Mouse (Mus musculus) kidney, postnatal 0 days (tissue): ENCODE data around the gene Gm20897. TPM values are rescaled to one million over a fixed set of nuclear protein-coding genes. Genes with fewer than 3 reads are reported as not detected.
"Not testable (repeated sequence)": the region's sequence is repeated elsewhere in the genome, so short reads cannot be mapped to it uniquely, and the experiment has no call there.

Experiments
- ATAC-seq: fragments of 200-750 bp; cut with Nextera tagmentation; replicated peaks from 2 replicates; pipeline ENCODE4 v1.8.0; 2017; ENCODE audit warnings: low read depth, moderate number of reproducible peaks, moderate TSS enrichment, moderate library complexity; ENCODE audit not compliant: low FRiP score
- DNase-seq: peaks from one replicate; pipeline ENCODE4 v3.0.0-alpha.2; 2016; ENCODE audit warnings: low spot score
- H3K27ac ChIP-seq: fragments of 300-500 bp; sonication (generic); 2 replicates; pipeline ENCODE4 v1.5.1; 2014; ENCODE audit warnings: mild to moderate bottlenecking
- H3K27me3 ChIP-seq: fragments of 300-500 bp; sonication (generic); 2 replicates; pipeline ENCODE4 v1.6.1; 2014; ENCODE audit warnings: low read length, mixed read lengths; ENCODE audit not compliant: insufficient read depth
- H3K36me3 ChIP-seq: fragments of 300-500 bp; sonication (generic); 2 replicates; pipeline ENCODE4 v1.6.1; 2014; ENCODE audit warnings: low read length, mixed read lengths; ENCODE audit not compliant: insufficient read depth
- H3K4me1 ChIP-seq: fragments of 300-500 bp; sonication (generic); replicated peaks from 2 replicates; pipeline ENCODE4 v1.6.1; 2014; ENCODE audit warnings: antibody characterized with exemption, low read length, mixed read lengths; ENCODE audit not compliant: insufficient read depth
- H3K4me2 ChIP-seq: fragments of 300-500 bp; sonication (generic); 2 replicates; pipeline ENCODE4 v1.6.1; 2014; ENCODE audit warnings: mild to moderate bottlenecking, low read length, moderate library complexity, mixed read lengths
- H3K4me3 ChIP-seq: fragments of 300-500 bp; sonication (generic); replicated peaks from 2 replicates; pipeline ENCODE4 v1.5.1; 2014; ENCODE audit warnings: low read depth, low read length
- H3K9ac ChIP-seq: fragments of 300-500 bp; sonication (generic); 2 replicates; pipeline ENCODE4 v1.6.1; 2014; ENCODE audit warnings: low read depth, low read length
- H3K9me3 ChIP-seq: fragments of 300-500 bp; sonication (generic); replicated peaks from 2 replicates; pipeline ENCODE4 v1.6.1; 2016; ENCODE audit warnings: low read length, inconsistent platforms, mixed read lengths
- WGBS: fragments of 180-500 bp; shearing (Covaris S2); extraction: QIAGEN DNeasy Blood & Tissue Kit; methylation state at CpG from one replicate; pipeline ENCODE4 v1.1.7; 2014; 5-methylcytosine and 5-hydroxymethylcytosine counted together
- polyA plus RNA-seq: library from polyadenylated mRNA; unstranded; fragments of >200 nt; fragmentation: Nextera tagmentation; extraction: Ambion mirVana; gene quantifications from 2 replicates; pipeline ENCODE4 v1.2.1, GENCODE M21; 2015

Gm20897 gene
- not detected in 2 replicates for polyA plus RNA-seq

DNA sequence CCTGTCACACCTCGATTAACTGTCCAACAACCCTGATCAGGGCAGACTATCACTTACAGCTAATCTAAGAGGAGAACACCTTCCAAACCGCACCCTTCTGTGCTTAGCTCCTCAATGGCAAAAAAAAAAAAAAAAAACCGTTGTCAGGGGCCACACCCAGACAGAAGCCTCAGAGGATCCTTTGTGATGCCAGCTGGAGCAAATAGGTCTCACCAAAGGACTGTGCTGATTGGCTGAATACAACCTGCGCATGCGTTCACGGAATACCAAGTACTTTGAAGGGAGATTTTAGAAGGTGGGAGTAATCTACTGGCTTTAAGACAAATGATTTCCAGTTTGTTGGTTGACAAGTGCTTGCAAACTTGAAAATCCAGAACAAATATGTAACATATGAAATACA lies at the start of gene Gm20897:
Gene Gm20897 (minus strand): TSS at position 101 of the 400 bp plus-strand sequence.
- not testable (repeated sequence) for H3K27ac ChIP-seq, H3K4me3 ChIP-seq, ATAC-seq, H3K36me3 ChIP-seq, H3K27me3 ChIP-seq, H3K4me1 ChIP-seq, H3K4me2 ChIP-seq, H3K9ac ChIP-seq, H3K9me3 ChIP-seq, DNase-seq
- 78% methylated on average over 4 of the region's 6 CpGs for WGBS

Other genes starting within 250 kb of the Gm20897 start
- gene Gm21732, start 73.5 kb upstream of the Gm20897 start, polyA plus RNA-seq = not detected in 2 replicates